24 mouse cellular contexts compared by ENCODE assay signal in genomic region chr4:9750404-9750803, GRCm38 (mm10).
"Had no signal": no experiment of that assay in that cellular context is flagged by ENCODE, and none has a peak within 500 bp of the region (broad histone marks: within the 10 kb centered on the region; RNA-seq: fewer than 3 reads in every experiment).

No protein-coding gene starts in this region.

- H3K9me3 ChIP-seq: embryonic facial prominence, embryonic 10.5 days; embryonic facial prominence, embryonic 12.5 days; embryonic facial prominence, embryonic 13.5 days; embryonic facial prominence, embryonic 15.5 days; forebrain, embryonic 10.5 days; forebrain, embryonic 12.5 days; forebrain, embryonic 13.5 days; forebrain, embryonic 15.5 days had no signal

- H3K36me3 ChIP-seq: embryonic facial prominence, embryonic 10.5 days; embryonic facial prominence, embryonic 12.5 days; embryonic facial prominence, embryonic 13.5 days; embryonic facial prominence, embryonic 15.5 days; forebrain, embryonic 10.5 days; forebrain, embryonic 12.5 days; forebrain, embryonic 15.5 days had no signal

- H3K4me1 ChIP-seq: embryonic facial prominence, embryonic 10.5 days; embryonic facial prominence, embryonic 12.5 days; embryonic facial prominence, embryonic 13.5 days; embryonic facial prominence, embryonic 15.5 days; forebrain, embryonic 10.5 days; forebrain, embryonic 12.5 days; forebrain, embryonic 13.5 days; forebrain, embryonic 15.5 days had no signal

- H3K4me3 ChIP-seq: embryonic facial prominence, embryonic 10.5 days; embryonic facial prominence, embryonic 12.5 days; embryonic facial prominence, embryonic 13.5 days; embryonic facial prominence, embryonic 15.5 days; erythroblast, embryonic 14.5 days; forebrain, embryonic 10.5 days; forebrain, embryonic 12.5 days; forebrain, embryonic 13.5 days; forebrain, embryonic 15.5 days; gastrocnemius, adult 2 months; heart, adult 2 months had no signal

- H3K9ac ChIP-seq: embryonic facial prominence, embryonic 12.5 days; embryonic facial prominence, embryonic 13.5 days; embryonic facial prominence, embryonic 15.5 days; forebrain, embryonic 12.5 days; forebrain, embryonic 13.5 days; forebrain, embryonic 15.5 days; forebrain, postnatal 0 days had no signal

- DNase-seq: cerebellum, adult 9-11 months; cerebellum, postnatal 10 days; cerebellum, postnatal 14 days; cerebellum, postnatal 25 days; cerebellum, postnatal 36 days; embryo, embryonic 11 days; forebrain, postnatal 0 days; gastrocnemius, adult 2 months; gastrocnemius, postnatal 10 days; gastrocnemius, postnatal 14 days; gastrocnemius, postnatal 25 days; gastrocnemius, postnatal 36 days; heart, adult 11 months; heart, adult 18-20 months; heart, adult 2 months had no signal

- H3K27me3 ChIP-seq: embryonic facial prominence, embryonic 12.5 days; embryonic facial prominence, embryonic 13.5 days; embryonic facial prominence, embryonic 15.5 days; forebrain, embryonic 12.5 days; forebrain, embryonic 13.5 days; forebrain, embryonic 15.5 days had no signal

- H3K27ac ChIP-seq: embryonic facial prominence, embryonic 10.5 days; embryonic facial prominence, embryonic 12.5 days; embryonic facial prominence, embryonic 13.5 days; embryonic facial prominence, embryonic 15.5 days; forebrain, embryonic 10.5 days; forebrain, embryonic 12.5 days; forebrain, embryonic 13.5 days; forebrain, embryonic 15.5 days; gastrocnemius, adult 2 months; heart, adult 2 months had no signal
